Mouse (Mus musculus): ENCODE measurements around the gene Acap3. TPM values are rescaled to one million over a fixed set of nuclear protein-coding genes. Genes with fewer than 3 reads are reported as not detected.

Acap3 gene
- total and polyA plus RNA-seq, 2 experiments from 2014 or later: 6.4 to 31.2 TPM

- Histone ChIP-seq H3K27ac (ENCODE audit: low read depth) (no peak overlapping the region), H3K36me3 (replicated peaks; ENCODE audit: control insufficient read depth, insufficient read depth, low read length) (peaks cover 53% of the 10 kb centered on the region), H3K27me3 (ENCODE audit: control insufficient read depth, insufficient read depth, low read length) (no peaks in the 10 kb centered on the region), H3K4me2 (ENCODE audit: low read depth, low read length) (no peak overlapping the region), H3K9me3 (replicated peaks; ENCODE audit: control insufficient read depth, low read length) (no peaks in the 10 kb centered on the region), H3K9ac (replicated peaks; ENCODE audit: low read depth, low read length) (no peak overlapping the region), H3K4me3 (ENCODE audit: low read depth, low read length) (no peak overlapping the region), H3K4me1 (ENCODE audit: control insufficient read depth, insufficient read depth) (peaks cover 21% of the 10 kb centered on the region)
- 81% methylated on average over 7 of the region's 7 CpGs for WGBS
- no peak for DNase-seq (ENCODE audit: low spot score)
- no peak for ATAC-seq (ENCODE audit: insufficient read depth, low read depth)
- TF ChIP-seq CTCF (IDR thresholded peaks at IDR 0.05; ENCODE audit: low read depth) (no peak), EP300 (IDR thresholded peaks at IDR 0.05; ENCODE audit: low read depth) (no peak)
These were observed 7.7 kb downstream of the Acap3 start for GRCm38 (mm10) chr4:155899355-155899754.

DNA sequence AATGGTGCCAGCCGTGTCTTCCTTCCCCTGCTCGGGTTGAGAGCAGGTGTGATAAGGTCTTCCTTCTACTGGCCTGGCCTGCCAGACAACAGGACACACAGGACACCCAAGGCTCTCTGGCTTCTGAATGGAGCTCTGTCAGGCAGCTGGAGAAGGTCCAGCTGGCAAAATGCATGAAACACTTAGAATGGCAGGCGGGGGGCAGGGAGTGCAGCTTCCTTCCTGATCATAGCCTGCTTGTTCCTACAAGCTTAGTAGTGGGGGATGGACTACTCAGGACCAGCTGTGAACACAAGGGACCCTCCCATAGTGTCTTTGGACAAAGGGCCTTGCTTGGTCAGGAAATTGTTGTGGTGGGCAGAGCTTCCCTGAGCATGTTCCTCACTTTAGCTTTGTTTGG lies 9.6 kb downstream of the Acap3 start:
- Histone ChIP-seq H3K4me1 (ENCODE audit: control insufficient read depth, insufficient read depth) (peaks cover 12% of the 10 kb centered on the region; the same call in 1 of the 2 replicates), H3K36me3 (replicated peaks; ENCODE audit: control insufficient read depth, insufficient read depth, low read length) (peaks cover 67% of the 10 kb centered on the region), H3K9me3 (replicated peaks; ENCODE audit: control insufficient read depth, low read length) (no peaks in the 10 kb centered on the region), H3K4me3 (ENCODE audit: low read depth, low read length) (no peak overlapping the region), H3K27ac (ENCODE audit: low read depth) (0 out of 2 replicates have a peak overlapping the region, but pooled peaks have one; percentile 21), H3K27me3 (ENCODE audit: control insufficient read depth, insufficient read depth, low read length) (no peaks in the 10 kb centered on the region), H3K9ac (replicated peaks; ENCODE audit: low read depth, low read length) (no peak overlapping the region), H3K4me2 (ENCODE audit: low read depth, low read length) (0 out of 2 replicates have a peak overlapping the region, but pooled peaks have one; percentile 1)
- ATAC-seq (ENCODE audit: insufficient read depth, low read depth) (peak; percentile 77), DNase-seq (ENCODE audit: low spot score) (peak; percentile 72)
- no peak for TF ChIP-seq CTCF (IDR thresholded peaks at IDR 0.05; ENCODE audit: low read depth)
- peak; percentile 38; the same call in 1 of the 2 replicates for TF ChIP-seq EP300 (IDR thresholded peaks at IDR 0.05; ENCODE audit: low read depth)
- WGBS: 13% methylated on average over 3 of the region's 3 CpGs

DNA sequence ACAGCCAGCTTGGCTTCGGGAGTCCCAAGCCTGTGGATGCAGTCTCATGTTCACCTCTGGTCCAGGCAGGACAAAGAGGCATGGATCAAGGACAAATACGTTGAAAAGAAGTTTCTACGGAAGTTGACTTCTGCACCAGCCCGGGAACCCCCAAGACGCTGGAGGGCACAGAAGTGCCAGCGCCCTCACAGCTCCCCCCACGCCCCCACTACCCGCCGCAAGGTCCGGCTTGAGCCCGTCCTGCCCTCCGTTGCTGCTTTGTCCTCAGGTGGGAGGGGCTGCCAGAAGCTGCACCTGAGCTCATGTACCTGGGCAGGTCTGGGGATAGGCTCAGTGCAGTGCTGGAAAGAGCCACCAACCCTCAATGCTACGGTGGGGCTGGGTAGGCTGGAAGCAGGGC lies 11.6 kb downstream of the Acap3 start:
- ATAC-seq (ENCODE audit: insufficient read depth, low read depth): no peak
- whole genome bisulfite sequencing: 94% methylated on average over 13 of the region's 13 CpGs

DNA sequence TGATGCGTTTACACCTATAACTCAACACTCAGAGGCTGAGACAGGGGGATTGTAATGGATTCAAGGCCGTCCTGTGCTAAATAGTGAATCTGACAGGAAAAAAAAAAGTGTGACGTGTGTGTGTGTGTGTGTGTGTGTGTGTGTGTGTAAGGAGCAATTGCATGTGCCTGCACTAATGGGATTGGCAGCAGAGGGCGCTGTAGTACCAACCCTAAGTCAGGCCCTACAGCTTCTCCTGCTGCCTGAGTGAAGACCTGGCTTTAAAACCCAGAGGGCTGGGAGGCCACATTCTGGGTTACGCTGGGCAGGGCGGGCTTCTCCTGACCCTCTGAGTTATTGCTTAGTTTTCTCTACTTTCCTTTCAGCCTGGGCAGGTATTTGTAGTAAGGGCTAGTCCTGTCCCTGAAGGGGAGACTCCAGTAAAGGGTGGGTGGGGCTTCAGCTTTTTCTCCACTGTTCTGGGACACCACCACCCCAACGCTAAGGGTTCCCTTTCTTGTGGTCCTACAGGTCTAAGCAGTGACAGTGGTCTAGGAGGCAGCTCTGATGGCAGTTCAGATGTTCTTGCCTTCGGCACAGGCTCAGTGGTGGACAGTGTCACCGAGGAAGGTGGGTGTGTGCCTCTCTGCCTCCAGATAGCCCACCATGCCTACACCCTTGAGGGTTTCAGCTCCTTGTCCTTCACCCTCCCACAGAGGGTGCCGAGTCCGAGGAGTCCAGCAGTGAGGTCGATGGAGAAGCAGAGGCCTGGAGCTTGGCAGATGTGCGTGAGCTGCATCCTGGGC lies 12.9 kb downstream of the Acap3 start:
- no peak overlapping the region for H3K27ac ChIP-seq (ENCODE audit: low read depth)
- no peak for DNase-seq (ENCODE audit: low spot score)
- H3K9me3 ChIP-seq (replicated peaks; ENCODE audit: control insufficient read depth, low read length): no peaks in the 10 kb centered on the region
- no peak overlapping the region for H3K4me3 ChIP-seq (ENCODE audit: low read depth, low read length)
- no peak for TF ChIP-seq CTCF (IDR thresholded peaks at IDR 0.05; ENCODE audit: low read depth)
- TF ChIP-seq EP300 (IDR thresholded peaks at IDR 0.05; ENCODE audit: low read depth): no peak
- H3K36me3 ChIP-seq (replicated peaks; ENCODE audit: control insufficient read depth, insufficient read depth, low read length): peaks cover 51% of the 10 kb centered on the region
- H3K27me3 ChIP-seq (ENCODE audit: control insufficient read depth, insufficient read depth, low read length): no peaks in the 10 kb centered on the region
- H3K4me2 ChIP-seq (ENCODE audit: low read depth, low read length): no peak overlapping the region
- no peak for ATAC-seq (ENCODE audit: insufficient read depth, low read depth)
- peaks cover 12% of the 10 kb centered on the region; the same call in 1 of the 2 replicates for H3K4me1 ChIP-seq (ENCODE audit: control insufficient read depth, insufficient read depth)
- no peak overlapping the region for H3K9ac ChIP-seq (replicated peaks; ENCODE audit: low read depth, low read length)
- WGBS: 91% methylated on average over 13 of the region's 13 CpGs

More for the DNA sequence above, 11.6 kb downstream of the Acap3 start:
- peaks cover 12% of the 10 kb centered on the region; the same call in 1 of the 2 replicates for H3K4me1 ChIP-seq (ENCODE audit: control insufficient read depth, insufficient read depth)
- no peak overlapping the region for H3K4me3 ChIP-seq (ENCODE audit: low read depth, low read length)
- no peak overlapping the region for H3K4me2 ChIP-seq (ENCODE audit: low read depth, low read length)
- no peaks in the 10 kb centered on the region for H3K27me3 ChIP-seq (ENCODE audit: control insufficient read depth, insufficient read depth, low read length)
- no peak for TF ChIP-seq CTCF (IDR thresholded peaks at IDR 0.05; ENCODE audit: low read depth)
- no peak for TF ChIP-seq EP300 (IDR thresholded peaks at IDR 0.05; ENCODE audit: low read depth)
- no peak overlapping the region for H3K27ac ChIP-seq (ENCODE audit: low read depth)
- no peak overlapping the region for H3K9ac ChIP-seq (replicated peaks; ENCODE audit: low read depth, low read length)
- H3K36me3 ChIP-seq (replicated peaks; ENCODE audit: control insufficient read depth, insufficient read depth, low read length): peaks cover 60% of the 10 kb centered on the region
- H3K9me3 ChIP-seq (replicated peaks; ENCODE audit: control insufficient read depth, low read length): no peaks in the 10 kb centered on the region
- no peak for DNase-seq (ENCODE audit: low spot score)

DNA sequence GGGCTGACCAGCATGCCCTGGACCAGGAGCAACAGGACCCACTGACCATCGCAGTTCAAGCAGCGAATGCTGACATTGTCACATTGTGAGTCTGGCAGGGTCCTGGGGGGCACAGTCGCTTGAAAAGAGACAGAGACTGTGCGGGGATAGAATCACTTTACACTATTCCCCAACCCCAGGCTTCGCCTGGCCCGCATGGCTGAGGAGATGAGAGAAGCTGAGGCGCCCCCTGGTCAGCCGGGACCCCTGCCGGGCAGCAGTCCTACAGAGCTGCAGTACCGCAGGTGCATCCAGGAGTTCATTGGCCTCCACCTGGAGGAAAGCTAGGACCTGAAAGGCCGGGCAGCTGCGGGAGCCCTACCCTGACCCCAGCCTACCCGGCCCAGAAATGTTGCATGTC lies 14.0 kb downstream of the Acap3 start:
- peaks cover 12% of the 10 kb centered on the region; the same call in 1 of the 2 replicates for H3K4me1 ChIP-seq (ENCODE audit: control insufficient read depth, insufficient read depth)
- 82% methylated on average over 13 of the region's 13 CpGs for WGBS
- H3K4me2 ChIP-seq (ENCODE audit: low read depth, low read length): no peak overlapping the region
- H3K27me3 ChIP-seq (ENCODE audit: control insufficient read depth, insufficient read depth, low read length): no peaks in the 10 kb centered on the region
- H3K9ac ChIP-seq (replicated peaks; ENCODE audit: low read depth, low read length): no peak overlapping the region
- DNase-seq (ENCODE audit: low spot score) (no peak), ATAC-seq (ENCODE audit: insufficient read depth, low read depth) (no peak)
- H3K36me3 ChIP-seq (replicated peaks; ENCODE audit: control insufficient read depth, insufficient read depth, low read length): peaks cover 44% of the 10 kb centered on the region
- no peak overlapping the region for H3K27ac ChIP-seq (ENCODE audit: low read depth)
- TF ChIP-seq EP300 (IDR thresholded peaks at IDR 0.05; ENCODE audit: low read depth) (no peak), CTCF (IDR thresholded peaks at IDR 0.05; ENCODE audit: low read depth) (no peak)
- H3K9me3 ChIP-seq (replicated peaks; ENCODE audit: control insufficient read depth, low read length): no peaks in the 10 kb centered on the region
- H3K4me3 ChIP-seq (ENCODE audit: low read depth, low read length): no peak overlapping the region

Measured in heart, postnatal 0 days (tissue).